Mouse (Mus musculus) heart, embryonic 13.5 days (tissue): ENCODE results near the gene Tjap1. TPM values are rescaled to one million over a fixed set of nuclear protein-coding genes. Genes with fewer than 3 reads are reported as not detected.

Source experiments
- ATAC-seq: fragments of 200-750 bp; cut with Nextera tagmentation; 2 replicates; pipeline ENCODE4 v1.8.0; 2017; ENCODE audit warnings: moderate TSS enrichment; ENCODE audit not compliant: insufficient number of reproducible peaks, low FRiP score, low TSS enrichment; ENCODE audit errors: extremely low read depth
- H3K27ac ChIP-seq: fragments of 300-500 bp; sonication (generic); replicated peaks from 2 replicates; pipeline ENCODE4 v1.5.1; 2015; ENCODE audit warnings: moderate library complexity, mild to moderate bottlenecking, inconsistent platforms
- H3K27me3 ChIP-seq: fragments of 300-500 bp; sonication (generic); replicated peaks from 2 replicates; pipeline ENCODE4 v1.6.1; 2015; ENCODE audit warnings: mild to moderate bottlenecking, inconsistent platforms
- H3K36me3 ChIP-seq: fragments of 300-500 bp; sonication (generic); 2 replicates; pipeline ENCODE4 v1.6.1; 2015; ENCODE audit warnings: mild to moderate bottlenecking, inconsistent platforms
- H3K4me1 ChIP-seq: fragments of 300-500 bp; sonication (generic); 2 replicates; pipeline ENCODE4 v1.6.1; 2015; ENCODE audit warnings: inconsistent platforms
- H3K4me2 ChIP-seq: fragments of 300-500 bp; sonication (generic); 2 replicates; pipeline ENCODE4 v1.6.1; 2015; ENCODE audit warnings: inconsistent platforms, mild to moderate bottlenecking, moderate library complexity
- H3K4me3 ChIP-seq: fragments of 300-500 bp; sonication (generic); 2 replicates; pipeline ENCODE4 v1.5.1; 2015; ENCODE audit warnings: moderate library complexity, mild to moderate bottlenecking, inconsistent platforms
- H3K9ac ChIP-seq: fragments of 300-500 bp; sonication (generic); 2 replicates; pipeline ENCODE4 v1.6.1; 2015; ENCODE audit warnings: inconsistent platforms, mild to moderate bottlenecking, moderate library complexity
- H3K9me3 ChIP-seq: fragments of 300-500 bp; sonication (generic); 2 replicates; pipeline ENCODE4 v1.6.1; 2016; ENCODE audit warnings: inconsistent platforms
- WGBS: fragments of 180-500 bp; shearing (Covaris S2); methylation state at CpG from one replicate; pipeline ENCODE4 v1.1.7; 2015; ENCODE audit warnings: mixed read lengths; 5-methylcytosine and 5-hydroxymethylcytosine counted together
- polyA plus RNA-seq: library from polyadenylated mRNA; unstranded; fragments of >200 nt; fragmentation: Nextera tagmentation; extraction: Ambion mirVana; gene quantifications from 2 replicates; pipeline ENCODE4 v1.2.1, GENCODE M21; 2015

Tjap1 gene
- polyA plus RNA-seq, 1 experiment from 2014 or later, result 37.1 TPM

GRCm38 (mm10) chr17:46266986-46267385 is 15.8 kb downstream of the Tjap1 start:
- no peak overlapping the region for H3K4me3 ChIP-seq
- H3K4me1 ChIP-seq, result peaks cover 37% of the 10 kb centered on the region
- H3K27ac ChIP-seq, result no peak overlapping the region
- no peaks in the 10 kb centered on the region for H3K27me3 ChIP-seq
- H3K9ac ChIP-seq, result peak overlapping the region; percentile 33; the same call in 1 of the 2 replicates
- WGBS, result 67% methylated on average over 6 of the region's 6 CpGs
- ATAC-seq, result no peak
- no peak overlapping the region for H3K4me2 ChIP-seq
- H3K9me3 ChIP-seq, result no peaks in the 10 kb centered on the region
- H3K36me3 ChIP-seq, result peaks cover 86% of the 10 kb centered on the region

GRCm38 (mm10) chr17:46265918-46266618 is 16.8 kb downstream of the Tjap1 start:
- Histone ChIP-seq H3K4me2 (no peak overlapping the region), H3K27me3 (no peaks in the 10 kb centered on the region), H3K36me3 (peaks cover 86% of the 10 kb centered on the region), H3K9ac (0 out of 2 replicates have a peak overlapping the region, but pooled peaks have one; percentile 15), H3K4me3 (no peak overlapping the region), H3K9me3 (no peaks in the 10 kb centered on the region), H3K27ac (0 out of 2 replicates have a peak overlapping the region, but pooled peaks have one; percentile 24), H3K4me1 (peaks cover 32% of the 10 kb centered on the region)
- no peak for ATAC-seq
- WGBS, result 25% methylated on average over 14 of the region's 14 CpGs

GRCm38 (mm10) chr17:46265502-46265901 is 17.3 kb downstream of the Tjap1 start:
- 83% methylated on average over 12 of the region's 12 CpGs for WGBS
- peaks cover 32% of the 10 kb centered on the region for H3K4me1 ChIP-seq
- peaks cover 86% of the 10 kb centered on the region for H3K36me3 ChIP-seq
- no peak overlapping the region for H3K27ac ChIP-seq
- no peaks in the 10 kb centered on the region for H3K9me3 ChIP-seq
- no peak overlapping the region for H3K9ac ChIP-seq
- no peak for ATAC-seq
- no peak overlapping the region for H3K4me2 ChIP-seq
- H3K4me3 ChIP-seq, result no peak overlapping the region
- H3K27me3 ChIP-seq, result no peaks in the 10 kb centered on the region

GRCm38 (mm10) chr17:46262201-46262694 is 20.6 kb downstream of the Tjap1 start:
- WGBS, result 81% methylated on average over 5 of the region's 5 CpGs
- Histone ChIP-seq H3K9me3 (no peaks in the 10 kb centered on the region), H3K36me3 (peaks cover 98% of the 10 kb centered on the region), H3K4me1 (peaks cover 17% of the 10 kb centered on the region), H3K9ac (no peak overlapping the region), H3K4me2 (no peak overlapping the region), H3K27me3 (no peaks in the 10 kb centered on the region), H3K4me3 (no peak overlapping the region), H3K27ac (no peak overlapping the region; the same call in 1 of the 2 replicates)
- no peak for ATAC-seq

GRCm38 (mm10) chr17:46259675-46260074 is 23.2 kb downstream of the Tjap1 start:
- no peak for ATAC-seq
- H3K27ac ChIP-seq, result 0 out of 2 replicates have a peak overlapping the region, but pooled peaks have one; percentile 24
- H3K9ac ChIP-seq, result no peak overlapping the region

GRCm38 (mm10) chr17:46258279-46259053 is 24.4 kb downstream of the Tjap1 start:
- ATAC-seq, result no peak
- no peak overlapping the region for H3K4me3 ChIP-seq
- H3K36me3 ChIP-seq, result peaks cover 73% of the 10 kb centered on the region
- H3K27me3 ChIP-seq, result peaks cover 28% of the 10 kb centered on the region
- H3K9ac ChIP-seq, result no peak overlapping the region; the same call in 1 of the 2 replicates
- H3K9me3 ChIP-seq, result no peaks in the 10 kb centered on the region
- H3K4me1 ChIP-seq, result peaks cover 15% of the 10 kb centered on the region
- no peak overlapping the region for H3K4me2 ChIP-seq
- 71% methylated on average over 30 of the region's 30 CpGs for WGBS
- peak overlapping the region; percentile 70 for H3K27ac ChIP-seq

More at GRCm38 (mm10) chr17:46259675-46260074, 23.2 kb downstream of the Tjap1 start:
- WGBS, result 87% methylated on average over 17 of the region's 17 CpGs
- H3K4me2 ChIP-seq, result no peak overlapping the region
- peaks cover 22% of the 10 kb centered on the region for H3K27me3 ChIP-seq
- H3K9me3 ChIP-seq, result no peaks in the 10 kb centered on the region
- H3K4me3 ChIP-seq, result no peak overlapping the region
- H3K4me1 ChIP-seq, result peaks cover 7% of the 10 kb centered on the region
- H3K36me3 ChIP-seq, result peaks cover 85% of the 10 kb centered on the region

- Histone ChIP-seq H3K27me3 (peaks cover 28% of the 10 kb centered on the region), H3K4me3 (peak overlapping the region; percentile 71; the same call in 1 of the 2 replicates), H3K9me3 (no peaks in the 10 kb centered on the region), H3K9ac (no peak overlapping the region), H3K4me1 (peaks cover 24% of the 10 kb centered on the region), H3K36me3 (peaks cover 65% of the 10 kb centered on the region), H3K4me2 (peak overlapping the region; percentile 100), H3K27ac (no peak overlapping the region)
- ATAC-seq, result no peak
- WGBS, result 21% methylated on average over 6 of the region's 6 CpGs
These were observed 27.7 kb downstream of the Tjap1 start for GRCm38 (mm10) chr17:46255147-46255546.

GRCm38 (mm10) chr17:46254106-46254505 is 28.7 kb downstream of the Tjap1 start:
- Histone ChIP-seq H3K27ac (no peak overlapping the region), H3K27me3 (peaks cover 28% of the 10 kb centered on the region), H3K4me3 (peak overlapping the region; percentile 71), H3K36me3 (peaks cover 65% of the 10 kb centered on the region), H3K4me2 (peak overlapping the region; percentile 100), H3K4me1 (peaks cover 26% of the 10 kb centered on the region), H3K9me3 (no peaks in the 10 kb centered on the region), H3K9ac (peak overlapping the region; percentile 79)
- WGBS, result under 1% methylated on average over 54 of the region's 54 CpGs
- ATAC-seq, result 0 out of 2 replicates have a peak, but pooled peaks have one; percentile 1

- no peaks in the 10 kb centered on the region for H3K9me3 ChIP-seq
- H3K4me2 ChIP-seq, result peak within 1 kb of the TSS; percentile 100
- peaks cover 27% of the 10 kb centered on the region for H3K4me1 ChIP-seq
- H3K9ac ChIP-seq, result peak within 1 kb of the TSS; percentile 79
- WGBS, result 2% methylated on average over 47 of the region's 48 CpGs
- H3K27me3 ChIP-seq, result peaks cover 28% of the 10 kb centered on the region
- no peak within 1 kb of the TSS for H3K27ac ChIP-seq
- peak within 1 kb of the TSS; percentile 71 for H3K4me3 ChIP-seq
- peaks cover 62% of the 10 kb centered on the region for H3K36me3 ChIP-seq
- peak; percentile 78 for ATAC-seq
These were observed 29.3 kb downstream of the Tjap1 start, which contains the start of gene Lrrc73 for GRCm38 (mm10) chr17:46253452-46254084. Lrrc73 (plus strand) TSS chr17:46253531.

- WGBS, result 54% methylated on average over 14 of the region's 14 CpGs
- 0 out of 2 replicates have a peak overlapping the region, but pooled peaks have one; percentile 79 for H3K9ac ChIP-seq
- peak overlapping the region; percentile 71 for H3K4me3 ChIP-seq
- peaks cover 55% of the 10 kb centered on the region for H3K36me3 ChIP-seq
- peak overlapping the region; percentile 100 for H3K4me2 ChIP-seq
- ATAC-seq, result no peak
- H3K27ac ChIP-seq, result no peak overlapping the region
- peaks cover 30% of the 10 kb centered on the region for H3K4me1 ChIP-seq
- no peaks in the 10 kb centered on the region for H3K9me3 ChIP-seq
- H3K27me3 ChIP-seq, result peaks cover 28% of the 10 kb centered on the region
These were observed 30.0 kb downstream of the Tjap1 start for GRCm38 (mm10) chr17:46252571-46253451.
